Mouse (Mus musculus) natural killer cell, adult 2 months (primary cell): ENCODE measurements around the gene Tomm20l.
"Not testable (repeated sequence)": the region's sequence is repeated elsewhere in the genome, so short reads cannot be mapped to it uniquely, and the experiment has no call there.

Experiments
- DNase-seq, 2 experiments: peaks; one replicate each; pipeline ENCODE4 v3.0.0; 2022; ENCODE audit warnings: low spot score in 2 of 2

Tomm20l gene

GRCm38 (mm10) chr12:71111331-71111730, at the start of gene Tomm20l:
Gene Tomm20l, plus strand, starts transcription at chr12:71111428.
- DNase-seq: peak in 1 of 2 experiments; percentile 12

- no peak for DNase-seq
Measured at GRCm38 (mm10) chr12:71069846-71070245, 41.4 kb upstream of the Tomm20l start.

GRCm38 (mm10) chr12:71072048-71072447, 39.2 kb upstream of the Tomm20l start:
- DNase-seq: no peak

- DNase-seq: peak in 1 of 2 experiments; percentile 19
Measured at GRCm38 (mm10) chr12:71073113-71073730, 38.0 kb upstream of the Tomm20l start.

GRCm38 (mm10) chr12:71086331-71086730, 24.9 kb upstream of the Tomm20l start:
- DNase-seq: no peak

GRCm38 (mm10) chr12:71104275-71104674, 7.0 kb upstream of the Tomm20l start:
- DNase-seq: not testable (repeated sequence)

GRCm38 (mm10) chr12:71107216-71107771, 3.9 kb upstream of the Tomm20l start:
- DNase-seq: no peak

GRCm38 (mm10) chr12:71113074-71113473, 1.8 kb downstream of the Tomm20l start:
- no peak for DNase-seq

GRCm38 (mm10) chr12:71113675-71114288, 2.6 kb downstream of the Tomm20l start:
- DNase-seq: peak; percentile 38 to 74

GRCm38 (mm10) chr12:71116411-71116810, 5.2 kb downstream of the Tomm20l start:
- DNase-seq: no peak

GRCm38 (mm10) chr12:71122731-71123130, 11.5 kb downstream of the Tomm20l start:
- DNase-seq: no peak

GRCm38 (mm10) chr12:71123286-71123685, 12.1 kb downstream of the Tomm20l start:
- DNase-seq: no peak

GRCm38 (mm10) chr12:71135581-71135980, 24.4 kb downstream of the Tomm20l start:
- DNase-seq: no peak

- DNase-seq: peak; percentile 86 to 89
Measured at GRCm38 (mm10) chr12:71136130-71136973, 25.1 kb downstream of the Tomm20l start, which contains the start of the genes Timm9 and 2700049A03Rik. Gene Timm9, minus strand, starts transcription at chr12:71136684. Gene 2700049A03Rik, plus strand, starts transcription at chr12:71136848.

- peak; percentile 82 to 84 for DNase-seq
Measured at GRCm38 (mm10) chr12:71136974-71137491, 25.8 kb downstream of the Tomm20l start.

GRCm38 (mm10) chr12:71137686-71138085, 26.5 kb downstream of the Tomm20l start:
- DNase-seq: no peak

GRCm38 (mm10) chr12:71139258-71139828, 28.1 kb downstream of the Tomm20l start:
- DNase-seq: peak; percentile 9 to 31

- DNase-seq: no peak
Measured at GRCm38 (mm10) chr12:71141189-71141588, 30.0 kb downstream of the Tomm20l start.

- peak; percentile 17 to 48 for DNase-seq
Measured at GRCm38 (mm10) chr12:71147641-71148040, 36.4 kb downstream of the Tomm20l start.

- DNase-seq: no peak
Measured at GRCm38 (mm10) chr12:71148801-71149200, 37.6 kb downstream of the Tomm20l start.

- DNase-seq: no peak
Measured at GRCm38 (mm10) chr12:71149456-71149855, 38.2 kb downstream of the Tomm20l start.
